Mouse (Mus musculus): ENCODE results near the gene Sgpl1.
"Not testable (repeated sequence)": the region's sequence is repeated elsewhere in the genome, so short reads cannot be mapped to it uniquely, and the experiment has no call there.

The Sgpl1 gene

DNA sequence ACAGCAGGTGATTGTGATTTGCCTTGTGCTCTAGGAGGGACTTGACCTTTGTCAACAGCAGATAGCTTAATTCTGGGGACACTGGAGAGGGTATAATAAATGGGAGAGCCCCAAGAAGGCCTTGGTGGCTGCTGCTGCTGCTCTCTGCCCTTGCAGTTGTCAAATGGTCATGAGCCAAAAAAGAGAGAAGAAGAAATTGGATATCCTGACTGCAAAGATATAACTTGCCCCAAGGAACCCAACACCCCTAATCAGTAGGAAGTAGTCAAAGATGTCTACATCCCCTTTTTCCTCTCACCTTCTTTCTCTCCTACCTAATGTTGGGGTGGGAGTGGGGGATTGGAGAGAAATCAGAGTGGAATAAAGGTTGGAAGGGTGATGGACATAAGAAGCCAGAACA is 4.6 kb upstream of the Sgpl1 start:
- DNase-seq: no peak

DNA sequence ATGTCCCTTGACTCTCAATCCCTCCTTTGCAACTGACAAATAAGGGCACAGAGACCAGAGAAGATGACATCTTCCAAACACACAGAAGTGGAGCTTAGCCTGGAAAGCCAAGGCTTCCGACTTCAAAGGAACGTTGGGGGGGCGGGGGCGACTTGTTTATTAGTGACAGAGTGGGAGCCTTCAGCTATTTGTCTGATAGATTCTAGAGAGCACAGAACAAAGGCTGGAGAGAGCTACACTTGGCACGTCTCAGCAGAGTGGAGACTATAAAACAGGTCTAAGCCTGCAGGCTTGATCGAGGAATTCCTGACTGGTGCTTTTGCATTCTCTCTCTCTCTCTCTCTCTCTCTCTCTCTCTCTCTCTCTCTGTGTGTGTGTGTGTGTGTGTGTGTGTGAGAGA is 3.1 kb upstream of the Sgpl1 start:
- DNase-seq: no peak

DNA sequence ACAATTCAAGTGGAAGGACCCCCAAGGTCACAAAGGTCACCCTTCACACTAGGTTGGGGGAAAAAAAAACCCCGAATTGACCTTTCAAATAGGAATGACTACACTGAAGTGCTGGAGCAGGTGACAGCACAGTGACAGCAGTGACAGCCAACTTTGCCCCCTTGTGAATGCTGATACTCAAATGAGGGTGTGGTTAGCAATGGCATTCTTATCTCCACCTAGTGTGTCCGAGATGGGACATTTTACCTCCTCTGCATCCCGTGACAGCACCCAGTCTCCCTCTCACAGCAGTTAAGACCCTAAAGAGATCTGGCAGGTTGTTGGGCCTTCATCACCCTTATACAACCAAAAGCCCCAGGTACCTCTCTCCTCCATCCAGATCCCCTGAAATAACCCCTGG is 2.0 kb upstream of the Sgpl1 start:
- no peak for DNase-seq

DNA sequence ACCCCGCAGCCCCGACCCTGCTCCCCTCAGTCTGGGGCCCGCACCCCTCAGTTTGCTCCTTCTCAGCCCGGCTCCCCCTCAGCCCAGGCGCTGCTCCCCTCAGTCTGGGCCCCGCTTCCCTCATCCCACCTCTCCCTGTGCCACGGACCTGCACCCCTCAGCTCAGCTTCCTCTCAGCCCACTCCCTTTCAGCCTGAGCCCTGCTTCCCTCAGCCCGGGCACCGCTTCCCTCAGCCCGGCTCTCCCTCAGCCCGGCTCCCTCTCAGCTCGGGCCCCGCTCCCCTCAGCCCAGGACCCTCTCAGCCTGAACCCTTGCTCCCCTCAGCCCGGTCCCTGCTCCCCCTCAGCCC is 721 bp downstream of the Sgpl1 start:
- DNase-seq: no peak

DNA sequence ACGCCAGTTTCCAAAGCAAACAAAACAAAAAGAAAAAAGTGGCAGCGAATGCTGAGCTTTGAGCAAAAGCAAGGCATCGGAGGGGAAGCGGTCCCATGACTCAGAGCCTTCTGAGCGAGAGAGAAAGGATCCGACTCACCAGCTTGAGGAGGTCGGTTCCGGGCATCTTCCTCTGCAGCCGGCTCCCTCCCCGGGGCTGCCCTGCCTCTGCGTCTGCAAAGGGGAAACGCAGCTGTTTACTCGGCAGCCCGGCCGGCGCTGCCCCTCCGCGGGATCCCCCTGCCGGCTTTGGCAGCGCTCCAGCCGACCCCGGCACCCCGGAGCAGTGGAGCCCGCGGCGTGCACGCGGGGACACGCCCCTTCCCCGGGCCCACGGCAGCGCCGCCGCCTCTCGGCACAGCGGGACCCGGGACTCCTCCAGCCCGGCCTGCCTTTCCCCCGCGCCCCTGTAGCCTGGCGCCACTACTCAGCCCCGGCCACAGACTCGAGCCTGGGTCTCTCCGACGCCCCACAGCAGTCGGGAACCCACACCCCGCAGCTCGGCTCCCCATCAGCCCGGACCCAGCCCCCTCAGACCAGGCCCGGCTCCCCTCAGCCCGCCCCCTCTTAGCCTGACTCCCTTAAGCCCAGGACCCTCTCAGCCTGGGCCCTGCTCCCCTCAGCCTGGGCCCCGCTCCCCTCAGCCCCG is 1.2 kb downstream of the Sgpl1 start:
- DNase-seq: peak; percentile 55 to 69

DNA sequence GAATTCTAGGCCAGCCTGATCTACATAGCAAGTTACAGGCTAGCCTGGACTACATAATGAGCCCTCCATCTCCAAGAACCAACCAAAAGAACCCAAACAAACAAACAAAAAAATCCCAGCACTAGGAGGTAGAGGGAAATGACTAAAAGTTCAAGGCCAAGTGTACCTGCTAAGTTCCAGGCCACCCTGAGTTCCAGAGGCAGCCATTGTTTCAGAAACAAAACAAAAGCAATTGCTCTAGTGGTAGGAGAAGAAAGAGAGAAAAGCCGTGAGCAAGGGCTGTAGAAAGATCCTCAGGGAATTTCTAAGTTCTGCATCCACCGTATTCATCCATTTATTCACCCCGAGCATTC is 1.8 kb downstream of the Sgpl1 start:
- no peak for DNase-seq

DNA sequence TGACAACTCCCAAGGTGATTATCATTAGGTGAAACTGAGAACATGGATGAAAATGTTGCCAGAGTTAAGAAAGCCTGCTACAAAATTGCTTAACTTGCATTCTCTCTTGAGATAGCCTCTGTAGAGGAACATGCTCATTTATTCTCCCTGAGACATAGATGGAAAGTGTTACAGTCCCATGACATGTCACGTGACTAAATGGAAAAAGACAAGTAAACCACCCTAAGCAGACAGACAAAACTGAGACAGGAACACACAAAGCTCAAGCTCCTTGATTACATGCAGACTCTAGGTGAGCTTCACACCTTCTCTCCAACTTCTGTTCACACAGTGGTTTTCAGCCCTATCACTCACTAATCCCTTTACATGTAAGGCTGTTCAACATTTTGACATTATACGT is 4.2 kb downstream of the Sgpl1 start:
- no peak for DNase-seq

DNA sequence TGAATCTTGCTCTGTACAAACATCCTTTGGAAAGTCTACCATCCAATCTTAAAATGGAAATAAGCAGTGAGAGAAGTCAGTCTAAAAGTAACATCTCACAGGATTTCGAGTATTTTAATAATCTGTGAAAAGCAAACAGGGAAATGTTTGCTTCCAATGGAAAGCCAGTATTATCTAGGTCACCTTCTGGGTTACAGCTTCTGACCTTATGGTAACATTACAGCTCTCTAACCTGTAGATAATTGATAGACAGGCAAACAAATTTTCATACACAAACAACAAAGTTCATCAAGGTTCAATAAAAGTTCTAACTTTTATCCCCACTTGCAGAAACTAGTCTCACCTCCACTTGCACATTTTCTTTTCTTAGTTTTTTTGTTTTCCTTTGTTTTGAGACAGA is 9.9 kb downstream of the Sgpl1 start:
- no peak for DNase-seq

DNA sequence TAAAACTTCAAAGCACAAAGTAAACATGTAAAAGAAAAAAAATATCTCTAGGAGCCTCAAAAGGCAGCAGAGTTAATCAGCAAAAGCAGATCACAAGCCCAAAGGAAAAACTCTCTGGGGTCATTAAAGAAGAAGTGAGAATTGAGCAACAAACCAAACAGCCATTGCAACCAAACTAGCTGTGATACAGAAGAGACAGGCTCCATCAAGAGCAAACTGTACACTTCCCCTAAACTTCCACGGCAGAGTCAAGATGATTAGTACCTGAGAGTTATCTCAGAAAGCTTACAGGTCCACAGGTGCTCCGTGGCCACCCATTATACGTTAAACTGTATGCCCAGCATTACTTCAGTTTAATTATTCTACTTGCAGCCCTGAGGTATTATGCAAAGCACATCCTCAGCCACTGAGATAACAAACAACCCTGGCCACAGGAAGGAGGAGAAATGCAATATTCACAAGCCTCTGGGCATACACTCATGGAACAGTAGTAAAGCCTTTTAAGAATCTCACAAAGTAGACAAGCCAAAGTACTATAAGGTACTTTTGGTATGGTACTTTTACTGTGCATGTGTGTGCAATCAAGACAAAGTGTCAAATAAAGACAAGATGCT is 12.2 kb downstream of the Sgpl1 start:
- no peak for DNase-seq

DNA sequence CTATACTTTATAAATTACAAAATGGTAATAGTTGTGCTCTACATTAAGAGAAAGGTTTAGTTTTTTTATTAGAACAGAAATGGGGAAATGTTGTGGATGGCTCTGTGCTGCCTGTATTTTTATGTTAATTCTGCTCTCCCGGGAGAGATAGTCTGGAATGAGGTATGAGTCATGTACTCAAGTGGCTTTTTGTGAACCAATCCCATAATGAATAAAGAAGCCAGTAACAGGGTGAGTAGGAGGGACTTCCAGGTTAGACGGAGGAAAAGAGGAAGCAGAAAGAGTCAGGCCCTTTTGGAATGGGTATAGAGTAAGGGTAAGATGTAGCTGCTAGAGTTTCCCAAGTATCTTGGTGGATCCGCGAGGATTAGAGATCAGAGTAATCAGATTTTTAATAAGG is 13.5 kb downstream of the Sgpl1 start:
- no peak for DNase-seq

DNA sequence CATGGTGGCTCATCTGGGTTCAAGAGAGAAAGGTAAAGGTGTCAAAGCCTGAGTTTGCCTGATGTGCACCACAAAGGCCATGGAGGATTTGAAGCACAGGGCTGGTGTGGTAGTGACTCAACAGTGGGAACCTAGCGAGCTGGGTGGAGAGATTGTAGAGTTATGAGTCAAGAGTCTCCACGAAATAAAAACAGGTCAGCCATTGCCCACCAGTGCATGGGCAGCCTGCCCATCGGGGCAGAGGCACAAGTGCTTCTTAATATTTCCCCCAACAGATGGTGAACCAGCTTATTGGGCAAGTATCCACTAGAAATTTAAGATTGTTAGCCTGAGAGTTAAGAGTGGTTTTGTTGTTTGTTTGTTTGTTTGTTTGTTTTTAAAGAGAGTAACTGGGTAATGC is 16.5 kb downstream of the Sgpl1 start:
- peak; percentile 47 to 68 for DNase-seq

DNA sequence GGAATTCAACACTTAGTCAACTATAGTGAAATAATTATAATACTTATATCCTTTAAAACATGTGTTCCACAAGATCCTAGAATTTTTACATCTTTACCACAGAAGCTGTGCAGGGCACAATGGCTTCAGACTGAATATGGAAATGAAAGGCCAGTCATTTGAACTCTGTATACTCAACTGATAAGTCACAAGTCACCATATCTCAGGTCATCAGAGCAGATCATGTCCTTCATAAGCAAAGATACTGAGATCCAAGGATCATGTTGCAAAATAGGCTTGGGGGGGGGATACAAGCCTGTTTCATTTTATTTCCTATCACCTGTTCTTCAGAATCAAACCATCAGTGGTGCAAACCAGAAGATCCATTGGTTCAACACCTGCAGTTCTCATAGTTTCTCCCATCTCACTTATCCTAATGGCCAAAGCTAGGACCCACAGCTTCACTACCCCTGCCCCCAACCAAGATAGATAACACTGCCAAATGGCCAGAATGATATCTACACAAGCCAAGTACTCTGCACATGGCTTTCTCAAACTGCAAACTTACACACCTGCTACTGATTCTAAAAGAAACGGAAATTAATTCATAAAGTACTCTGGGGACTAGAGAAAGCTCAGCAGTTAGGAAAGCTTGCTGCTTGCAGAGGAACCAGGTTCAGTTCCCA is 18.7 kb downstream of the Sgpl1 start:
- DNase-seq: no peak

DNA sequence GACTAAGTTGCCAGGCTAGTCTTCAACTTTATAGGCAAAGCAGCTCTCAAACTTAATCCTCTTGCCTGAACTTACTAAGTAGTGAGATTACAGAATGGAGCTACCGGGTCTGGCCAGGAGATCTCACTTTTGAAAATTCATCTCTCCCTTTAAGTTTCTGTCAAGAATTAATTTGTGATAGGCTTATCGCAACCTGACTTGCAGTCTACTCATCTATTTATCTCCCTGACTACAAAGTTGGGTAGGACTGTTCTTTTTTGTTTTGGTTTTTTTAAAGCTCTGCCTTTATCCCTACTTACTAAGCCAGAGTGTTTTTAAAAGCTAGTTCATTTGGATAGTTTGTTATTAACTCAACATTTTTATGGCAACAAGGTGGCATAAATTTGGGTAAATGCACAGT is 23.0 kb downstream of the Sgpl1 start:
- DNase-seq: no peak

DNA sequence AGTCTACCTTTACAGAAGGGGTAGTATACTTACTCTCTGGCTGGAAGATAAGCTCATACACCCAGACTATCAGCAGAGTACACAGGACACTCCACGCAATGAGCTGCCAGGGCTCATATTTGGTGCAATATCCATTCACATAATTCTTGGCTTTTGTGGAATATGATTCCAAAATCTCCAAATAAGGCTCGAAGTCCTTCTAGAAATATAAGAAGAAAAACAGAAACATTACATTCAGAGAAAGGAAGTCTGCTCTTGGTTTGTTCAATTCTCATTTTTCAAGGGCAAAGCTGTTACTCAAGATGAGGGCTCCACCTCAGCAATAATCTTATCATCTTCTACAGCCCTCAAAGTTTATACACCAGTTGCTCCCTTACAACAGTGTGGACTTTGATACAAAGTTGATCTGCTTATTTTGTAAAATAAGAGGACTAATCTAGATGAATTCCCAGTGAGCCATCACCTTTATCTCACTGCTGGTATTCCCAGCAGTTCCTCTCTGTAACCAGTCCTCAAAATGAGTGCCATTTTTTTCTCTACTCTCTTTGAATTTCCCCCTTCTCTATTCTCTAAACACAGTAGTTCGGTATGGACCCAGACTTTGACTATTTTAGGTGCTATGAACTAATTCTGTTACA is 24.1 kb downstream of the Sgpl1 start:
- no peak for DNase-seq

DNA sequence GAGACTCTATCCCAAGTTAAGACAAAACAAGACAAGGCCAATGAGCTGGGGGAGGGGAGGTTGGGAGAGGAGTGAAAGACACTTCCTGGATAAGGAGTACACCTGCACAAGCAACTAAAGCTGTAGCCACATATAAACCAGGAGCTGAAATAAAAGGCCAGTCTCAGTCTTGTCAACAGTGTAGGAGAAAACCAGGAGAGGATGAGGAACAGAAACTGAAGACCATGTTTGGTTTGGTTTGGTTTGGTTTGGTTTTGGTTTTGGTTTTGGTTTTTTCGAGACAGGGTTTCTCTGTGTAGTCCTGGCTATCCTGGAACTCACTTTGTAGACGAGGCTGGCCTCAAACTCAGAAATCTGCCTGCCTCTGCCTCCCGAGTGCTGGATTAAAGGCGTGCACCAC is 25.8 kb downstream of the Sgpl1 start:
- DNase-seq: not testable (repeated sequence)

DNA sequence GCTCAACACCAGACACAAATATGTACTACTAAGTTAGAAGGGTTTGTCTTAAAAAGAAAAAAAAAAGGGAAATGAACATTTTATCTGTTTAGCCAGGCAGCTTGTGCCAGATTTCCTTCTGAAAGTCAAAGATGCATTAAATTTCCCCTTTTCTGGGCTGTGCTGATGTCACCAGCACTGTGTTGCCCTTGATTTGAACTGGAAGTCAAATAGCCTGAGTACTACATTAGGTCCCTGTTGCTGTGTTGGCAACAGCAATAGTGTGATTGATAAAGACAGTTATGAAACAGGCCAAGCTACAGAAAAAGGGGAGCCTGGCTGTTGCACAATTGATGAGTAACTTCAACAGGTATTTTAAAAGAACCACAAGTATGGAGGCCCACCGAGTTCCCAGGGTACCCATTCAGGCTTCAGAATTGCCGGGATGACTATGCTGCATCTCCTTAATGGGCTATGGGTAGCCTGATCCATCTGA is 33.2 kb downstream of the Sgpl1 start:
- DNase-seq: no peak

DNA sequence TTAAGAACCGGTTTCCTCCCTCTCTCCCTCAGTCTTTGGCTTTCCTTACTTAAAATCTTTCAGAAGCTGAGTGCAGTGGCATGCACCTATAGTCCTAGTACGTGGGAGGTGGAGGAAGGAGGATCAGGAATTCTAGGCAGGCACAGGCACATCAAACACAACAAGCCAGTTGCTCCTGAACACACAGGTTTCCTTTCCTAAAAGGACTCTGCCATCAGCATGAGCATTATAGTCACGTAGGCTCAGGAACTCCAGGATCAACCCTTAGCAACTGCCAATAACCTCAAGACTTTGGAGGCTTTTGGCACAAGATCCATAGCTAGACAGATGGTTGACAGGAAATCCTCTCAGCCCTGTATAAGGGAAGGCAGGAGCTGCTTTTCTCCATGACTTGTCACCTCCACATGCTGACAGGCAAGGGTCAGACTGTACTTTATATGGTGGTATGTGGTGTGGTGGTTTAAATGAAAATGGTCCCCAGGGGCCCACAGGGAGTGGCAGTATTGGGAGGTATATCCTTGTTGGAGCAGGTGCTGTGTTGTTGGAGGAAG is 43.9 kb downstream of the Sgpl1 start:
- peak; percentile 55 to 59 for DNase-seq

DNA sequence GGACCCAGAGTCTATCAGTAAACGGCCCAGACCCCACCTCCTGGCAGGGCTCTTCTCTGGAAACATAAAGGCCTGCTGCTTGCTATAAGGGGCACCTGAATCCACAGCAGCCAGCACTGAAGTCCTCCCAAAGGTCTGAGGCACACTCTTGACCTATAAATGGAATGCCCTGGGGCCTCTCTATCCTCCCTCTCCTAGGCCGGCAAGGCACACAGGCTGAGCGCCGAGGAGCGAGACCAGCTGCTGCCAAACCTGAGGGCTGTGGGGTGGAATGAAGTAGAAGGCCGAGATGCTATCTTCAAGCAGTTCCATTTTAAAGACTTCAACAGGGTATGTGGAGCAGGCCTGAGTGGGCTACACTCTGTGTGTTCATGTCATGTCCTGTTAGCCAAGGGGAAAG is 55.6 kb downstream of the Sgpl1 start:
- DNase-seq: peak in 1 of 2 experiments; percentile 17

DNA sequence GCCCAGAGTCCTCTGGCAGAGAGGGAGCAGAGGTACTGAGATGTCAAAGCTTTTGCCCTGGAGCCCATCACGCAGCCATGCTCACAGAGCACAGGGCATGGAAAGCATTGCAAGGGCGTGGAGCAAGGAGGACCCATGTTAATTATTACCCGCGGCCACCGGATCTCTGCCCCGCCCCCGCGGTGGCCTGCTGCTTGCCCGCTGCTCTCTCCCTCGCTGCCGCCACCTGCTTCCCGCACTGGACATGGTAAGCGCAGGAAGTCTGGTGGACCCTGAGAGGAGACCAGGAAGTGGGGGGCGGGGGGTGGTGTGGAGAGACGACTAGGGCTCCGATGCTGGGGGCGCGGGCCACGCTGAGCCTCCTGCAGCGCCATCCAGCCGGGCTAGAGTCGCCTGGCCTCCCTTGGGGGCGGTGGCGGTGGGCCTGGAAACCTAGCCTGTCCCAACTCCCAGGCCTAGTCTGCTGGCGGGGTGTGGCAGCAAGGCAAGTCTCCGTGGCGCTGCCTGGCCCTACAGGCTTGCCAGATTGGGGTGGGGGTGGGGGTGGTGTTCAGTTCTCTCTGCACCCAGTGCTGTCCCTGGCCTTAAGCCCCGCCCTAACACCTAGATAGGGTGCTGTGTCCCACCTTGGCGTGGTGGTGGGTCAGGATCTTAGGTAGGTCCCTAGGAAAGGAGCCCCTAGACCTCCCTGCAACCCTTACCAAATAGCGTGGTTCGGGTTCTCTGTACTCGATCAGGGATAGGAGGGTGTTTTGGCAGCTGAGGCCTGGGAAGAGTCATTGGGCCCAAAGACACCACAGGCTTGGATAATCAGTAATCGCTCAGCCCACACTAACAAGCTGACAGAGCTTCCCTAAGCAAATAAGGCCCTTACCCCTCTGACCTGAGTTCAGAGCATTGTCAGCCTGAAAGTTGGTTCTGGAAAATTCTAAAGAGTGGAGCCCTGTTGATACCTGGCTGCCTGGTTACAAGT is 58.0 kb downstream of the Sgpl1 start, which contains the start of gene Pcbd1:
Gene Pcbd1, plus strand, starts transcription at position 162 of the 973 bp plus-strand sequence.
- peak; percentile 73 to 81 for DNase-seq

DNA sequence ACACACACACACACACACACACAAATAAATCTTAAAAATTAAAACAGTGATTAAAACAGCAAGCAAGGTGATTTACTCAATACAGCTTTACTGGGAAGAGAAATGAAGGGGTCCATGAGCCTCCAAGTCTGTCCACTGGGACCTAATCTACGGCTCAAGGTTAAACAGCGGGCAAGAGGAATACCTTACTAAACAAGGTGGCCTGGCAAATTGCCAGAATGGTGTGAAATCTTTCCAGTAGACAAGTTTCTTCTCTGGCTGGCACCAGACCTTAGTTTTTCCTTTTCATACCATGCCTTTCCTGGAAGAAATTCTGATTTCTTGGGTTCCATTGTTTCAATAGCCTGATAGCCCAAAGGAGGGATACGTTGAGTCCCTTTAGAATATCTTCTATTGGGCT is 59.0 kb downstream of the Sgpl1 start:
- DNase-seq: peak in 1 of 2 experiments; percentile 50

DNA sequence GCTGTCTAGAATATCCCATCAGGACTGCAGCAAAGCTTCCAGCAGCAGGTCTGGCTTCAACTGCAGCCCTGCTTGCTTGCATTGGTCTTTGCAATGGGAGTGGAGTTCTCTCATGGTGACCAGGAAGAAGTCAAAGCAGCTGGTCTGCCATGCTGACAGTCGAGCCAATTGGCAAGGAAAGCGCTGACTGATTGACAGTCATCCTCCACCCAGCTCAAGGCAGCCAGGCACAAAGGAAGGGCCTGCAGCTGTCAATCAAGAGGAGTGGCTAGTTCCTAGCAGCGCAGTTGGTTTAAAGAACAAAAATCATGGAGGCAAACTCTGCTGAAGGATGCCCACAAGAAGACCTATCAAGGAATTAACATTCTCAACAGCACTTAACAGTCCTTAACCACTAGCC is 61.0 kb downstream of the Sgpl1 start:
- no peak for DNase-seq

DNA sequence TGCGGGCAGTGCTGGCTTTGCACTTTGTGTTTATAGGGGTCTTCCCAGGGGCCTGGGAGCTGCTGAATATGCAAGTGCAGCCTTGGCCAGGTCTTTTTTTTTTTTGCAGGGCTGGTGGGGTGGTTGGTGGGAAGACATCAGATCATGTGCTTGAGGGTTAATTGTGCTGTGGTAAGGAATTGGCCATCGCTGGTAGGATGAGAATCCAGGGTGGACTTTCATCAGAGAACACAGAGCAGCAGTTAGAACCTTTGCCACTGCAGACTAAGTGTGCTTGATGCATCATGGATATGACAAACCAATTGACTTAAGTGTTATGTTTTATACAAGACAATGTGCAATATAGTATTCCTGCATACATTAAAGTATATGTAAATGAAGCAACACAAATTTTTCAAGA is 62.1 kb downstream of the Sgpl1 start:
- DNase-seq: no peak

DNA sequence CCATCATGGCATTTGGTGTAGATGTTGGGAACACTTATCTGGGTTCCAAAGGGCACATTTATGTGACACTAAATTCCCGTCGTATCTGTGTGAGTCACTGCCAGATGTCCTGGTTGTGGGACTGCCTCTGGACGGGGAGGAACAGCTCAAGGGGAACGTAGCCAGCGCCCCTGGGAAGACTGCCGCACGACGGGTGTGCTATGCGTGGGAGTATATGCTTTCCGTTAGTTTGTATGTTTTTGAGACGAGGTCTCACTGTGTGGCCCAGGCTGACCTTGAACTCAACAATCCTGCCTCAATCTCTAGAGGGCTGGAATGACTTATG is 66.6 kb downstream of the Sgpl1 start:
- DNase-seq: no peak
